Mouse (Mus musculus) adrenal gland, adult 8-10 months (tissue): ENCODE measurements around the gene Ube4b. TPM values are rescaled to one million over a fixed set of nuclear protein-coding genes. Genes with fewer than 3 reads are reported as not detected.
A peak's percentile ranks its signal among the peaks of the same experiment; 100 is the strongest.

Source experiments
- DNase-seq: peaks from one replicate; pipeline ENCODE4 v3.0.0; 2022
- total RNA-seq, 4 experiments: library from RNA; stranded (reverse); gene quantifications; 2 replicates each; pipeline ENCODE4 v1.2.4; 2022

The Ube4b gene
- total RNA-seq, 4 experiments from 2014 or later: 77.8 to 102 (median 91.0) TPM

GRCm38 (mm10) chr4:149336302-149336701 is 90.2 kb downstream of the Ube4b start:
- no peak for DNase-seq

- no peak for DNase-seq
Measured at GRCm38 (mm10) chr4:149334881-149335280, 91.7 kb downstream of the Ube4b start.

GRCm38 (mm10) chr4:149332726-149333125 is 93.8 kb downstream of the Ube4b start:
- DNase-seq: no peak

- DNase-seq: no peak
Measured at GRCm38 (mm10) chr4:149330495-149330894, 96.1 kb downstream of the Ube4b start.

- no peak for DNase-seq
Measured at GRCm38 (mm10) chr4:149328735-149329134, 97.8 kb downstream of the Ube4b start.

- no peak for DNase-seq
Measured at GRCm38 (mm10) chr4:149327281-149327680, 99.3 kb downstream of the Ube4b start.

- DNase-seq: peak; percentile 82
Measured at GRCm38 (mm10) chr4:149325411-149326162, 101.0 kb downstream of the Ube4b start.

GRCm38 (mm10) chr4:149323730-149324129 is 102.8 kb downstream of the Ube4b start:
- no peak for DNase-seq

- DNase-seq: no peak
Measured at GRCm38 (mm10) chr4:149322718-149323117, 103.8 kb downstream of the Ube4b start.

- no peak for DNase-seq
Measured at GRCm38 (mm10) chr4:149322286-149322685, 104.3 kb downstream of the Ube4b start.

GRCm38 (mm10) chr4:149319088-149319487 is 107.5 kb downstream of the Ube4b start:
- DNase-seq: no peak

- no peak for DNase-seq
Measured at GRCm38 (mm10) chr4:149317387-149317786, 109.2 kb downstream of the Ube4b start.

GRCm38 (mm10) chr4:149314275-149314837 is 112.2 kb downstream of the Ube4b start:
- DNase-seq: no peak

- no peak for DNase-seq
Measured at GRCm38 (mm10) chr4:149313558-149314253, 112.8 kb downstream of the Ube4b start.

- no peak for DNase-seq
Measured at GRCm38 (mm10) chr4:149311996-149312395, 114.6 kb downstream of the Ube4b start.

- DNase-seq: no peak
Measured at GRCm38 (mm10) chr4:149308491-149308820, 118.1 kb downstream of the Ube4b start.

GRCm38 (mm10) chr4:149307596-149308490 is 118.7 kb downstream of the Ube4b start, which contains the start of gene Kif1b:
Gene Kif1b (minus strand): TSS chr4:149307693.
- peak; percentile 97 for DNase-seq

- DNase-seq: peak; percentile 91
Measured at GRCm38 (mm10) chr4:149306712-149307595, 119.6 kb downstream of the Ube4b start.

GRCm38 (mm10) chr4:149305761-149306711 is 120.5 kb downstream of the Ube4b start:
- DNase-seq: no peak

- no peak for DNase-seq
Measured at GRCm38 (mm10) chr4:149304466-149304865, 122.1 kb downstream of the Ube4b start.
